Mouse (Mus musculus) CD4-positive naive resting alpha-beta T cell, adult 76 days (primary cell): Measurements from ENCODE around the gene Stk32b. TPM values are rescaled to one million over a fixed set of nuclear protein-coding genes. Genes with fewer than 3 reads are reported as not detected.

ENCODE experiments used
- total RNA-seq: library from RNA; stranded (reverse); gene quantifications from one replicate; pipeline ENCODE4 v1.2.4, GENCODE M21; 2023

Gene Stk32b
- not detected for total RNA-seq

DNA sequence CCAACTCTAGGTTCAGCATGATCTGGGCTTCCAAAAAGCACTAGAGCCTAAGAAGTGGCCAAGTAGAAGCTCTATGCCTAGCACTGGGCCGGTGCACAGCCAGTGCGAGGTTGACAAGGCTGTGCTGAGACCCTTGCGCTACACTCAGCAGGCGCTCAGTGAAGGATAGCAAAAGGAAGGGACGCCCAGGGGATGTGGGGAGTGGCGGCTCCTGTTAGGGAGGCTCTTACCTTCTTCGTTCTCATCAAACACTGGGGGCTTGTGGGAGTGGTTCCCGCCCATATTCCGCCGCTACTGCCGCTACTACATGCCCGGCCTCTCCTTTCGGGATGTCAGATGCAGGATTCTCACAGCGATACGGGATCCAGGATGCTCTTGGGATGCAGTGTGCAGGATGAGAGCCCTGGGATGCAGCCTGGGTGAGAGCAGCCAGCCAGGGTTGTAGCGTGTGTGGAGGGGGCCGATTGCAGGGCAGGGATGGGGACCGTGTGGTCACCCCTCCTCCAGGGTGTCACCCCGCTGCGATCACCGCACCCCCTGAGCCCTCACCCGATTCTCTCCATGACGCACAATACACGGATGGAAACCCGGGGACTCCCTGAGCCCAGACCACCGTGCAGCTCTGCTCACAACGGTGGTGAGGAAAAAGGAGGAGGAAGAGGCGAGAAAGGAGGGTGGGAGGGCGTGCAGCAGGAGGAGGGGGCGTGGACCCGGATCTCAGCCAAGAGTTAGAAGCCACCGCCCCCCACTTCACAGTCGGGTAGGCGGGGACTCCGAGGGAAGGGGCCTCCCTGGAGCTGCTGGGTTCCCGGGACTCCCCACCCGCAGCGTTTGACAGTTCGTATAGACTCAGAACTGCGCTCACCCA lies at the start of gene Stk32b:
TSS of gene Stk32b (minus strand) at position 667 of the 868 bp plus-strand sequence.

DNA sequence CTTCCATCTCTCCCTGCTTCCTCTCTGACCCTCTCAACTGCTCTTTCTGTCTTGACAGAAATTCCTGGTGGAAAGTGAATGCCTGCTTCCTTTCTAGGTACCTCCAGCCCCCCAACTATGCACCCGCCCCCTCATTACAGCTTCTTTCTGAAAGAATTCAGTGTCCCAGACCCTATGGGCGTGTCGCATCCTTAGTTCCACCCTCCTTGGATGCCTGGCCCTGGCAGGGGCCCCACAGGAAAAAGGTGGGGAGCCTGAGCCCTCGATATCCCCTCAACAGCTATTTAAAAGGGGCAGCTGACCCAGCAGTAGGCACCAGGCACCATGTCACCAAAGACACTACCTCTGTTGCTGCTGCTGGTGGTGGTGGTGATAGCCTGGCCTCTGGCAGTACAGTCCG lies 18.3 kb upstream of the Stk32b start, which contains the start of gene Cytl1:
TSS of gene Cytl1 (plus strand) at position 296 of the 400 bp plus-strand sequence.

Other genes with a start within 250 kb of the Stk32b start
- not detected for gene Cytl1, start 18.3 kb upstream of the Stk32b start, total RNA-seq
- not detected for gene Msx1, start 107.4 kb upstream of the Stk32b start, total RNA-seq